Mouse (Mus musculus) Patski (cell line): Measurements from ENCODE around the gene Pagr1a. TPM values are rescaled to one million over a fixed set of nuclear protein-coding genes. Genes with fewer than 3 reads are reported as not detected.

ENCODE experiments used
- ATAC-seq: fragments of 100-300 bp; one replicate; pipeline ENCODE4 v1.8.0; 2021
- CTCF ChIA-PET: fragments of 350-600 bp; sonication (Branson Sonifier 250); formaldehyde crosslinking; loops from one replicate; lab custom pipeline; 2022; ENCODE audit warnings: inconsistent platforms; lab: Charles Lee
- POLR2A ChIA-PET: fragments of 350-600 bp; sonication (Branson Sonifier 250); formaldehyde crosslinking; loops from one replicate; lab custom pipeline; 2022; ENCODE audit warnings: antibody characterized with exemption, inconsistent platforms; lab: Charles Lee
- DNase-seq: peaks from one replicate; pipeline ENCODE4 v3.0.0-alpha.2; 2011; ENCODE audit warnings: low read depth, low spot score
- H3K27me3 ChIP-seq: fragments of 371-371 bp; one replicate; pipeline ENCODE4 v1.5.1; 2021
- CTCF ChIP-seq: fragments of 100-300 bp; IDR thresholded peaks from one replicate; pipeline ENCODE4 v1.5.1; 2021
- in situ Hi-C: fragments of 300-500 bp; cut with MboI; formaldehyde crosslinking; loops from 3 replicates; pipeline ENCODE4 v1.11.1; 2018; ENCODE audit warnings: low pct_unique_long_range_greater_than_20kb, mixed read lengths
- polyA plus RNA-seq: library from polyadenylated mRNA; unstranded; gene quantifications from one replicate; pipeline ENCODE4 v1.2.3, GENCODE M21; 2021

Gene Pagr1a
- polyA plus RNA-seq, 1 experiment from 2014 or later, result 17.5 TPM

DNA sequence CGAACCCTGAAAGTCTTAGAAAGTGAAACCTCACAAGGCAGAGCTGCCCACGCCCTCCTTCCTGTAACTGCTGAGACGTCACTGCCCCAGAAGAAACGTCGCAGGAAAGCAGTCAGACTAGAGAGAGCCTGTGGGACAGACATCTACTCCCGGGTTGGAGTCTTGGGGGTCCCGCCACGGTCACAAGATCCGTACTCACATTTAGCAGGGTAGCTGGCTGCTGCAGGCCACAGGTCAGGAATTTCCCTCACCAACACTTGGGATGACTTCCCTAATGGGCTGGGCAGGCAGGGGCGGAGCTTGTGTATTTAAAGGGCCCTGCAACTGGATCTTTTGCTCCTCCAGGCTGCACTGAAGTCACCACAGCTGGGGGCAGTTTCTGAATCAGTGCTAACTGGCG, 2.8 kb downstream of the Pagr1a start, which contains the start of gene Mvp:
TSS of gene Mvp (minus strand) at position 302 of the 400 bp plus-strand sequence.
- POLR2A ChIA-PET, result interaction anchor here (0.6 to 1.3 kb wide), 3 partner anchors 10 to 93 kb away, joined by 3 to 5 read pairs (median 3); no protein-coding TSS in a partner anchor
- in situ Hi-C loops, result no loop called here
- CTCF ChIA-PET, result interaction anchor here (1.4 to 4.7 kb wide), 2 partner anchors 11 to 97 kb away, joined by 3 to 21 read pairs; no protein-coding TSS in a partner anchor
- ATAC-seq (peak; percentile 34), DNase-seq (no peak)
- H3K27me3 ChIP-seq, result no peaks in the 10 kb centered on the region
- TF ChIP-seq CTCF, result no peak

DNA sequence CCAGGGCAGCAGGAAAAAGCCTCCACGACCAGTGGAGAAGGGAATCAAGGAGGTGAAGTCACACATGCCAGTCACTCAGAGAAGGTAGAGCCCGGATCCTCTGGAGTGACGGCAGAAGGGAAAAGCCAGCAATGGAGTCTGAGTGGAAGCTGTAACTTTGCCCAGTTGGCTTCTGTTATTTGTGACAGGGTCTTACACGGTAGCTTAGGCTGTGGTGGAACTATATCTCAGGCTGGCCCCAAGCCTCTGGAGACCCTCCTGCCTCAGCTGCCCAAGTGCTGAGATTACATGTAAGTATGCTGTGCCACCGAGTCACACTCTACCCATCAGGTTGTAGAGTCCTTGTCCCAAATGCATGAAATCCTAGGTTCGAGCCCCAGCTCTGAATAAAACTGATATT, 3.8 kb downstream of the Pagr1a start:
- POLR2A ChIA-PET, result no interaction called here
- in situ Hi-C loops, result no loop called here
- no peaks in the 10 kb centered on the region for H3K27me3 ChIP-seq
- no peak for ATAC-seq
- CTCF ChIA-PET, result interaction anchor here (4.7 kb wide), 1 partner anchor 12 kb away, joined by 21 read pairs; no protein-coding TSS in a partner anchor
- TF ChIP-seq CTCF, result no peak
- no peak for DNase-seq

DNA sequence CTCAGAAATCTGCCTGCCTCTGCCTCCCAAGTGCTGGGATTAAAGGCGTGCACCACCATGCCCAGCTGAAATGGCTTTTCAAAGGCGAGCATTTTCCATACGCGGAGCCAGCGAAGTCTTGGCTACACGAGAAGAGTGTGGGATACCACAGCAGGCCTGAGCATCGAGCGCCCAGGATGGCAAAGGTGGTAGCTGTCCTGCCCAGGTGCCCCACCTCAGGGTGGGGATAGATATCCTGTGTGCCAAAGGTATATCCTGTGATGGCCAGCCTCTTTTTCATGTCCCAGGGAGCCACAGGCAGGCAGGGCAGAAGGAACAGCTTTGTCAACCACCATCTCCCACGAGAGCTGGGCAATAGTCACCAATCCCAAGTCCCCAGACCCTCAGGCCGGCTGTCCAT, 4.3 kb downstream of the Pagr1a start:
- ChIA-PET POLR2A (no interaction called here), CTCF (interaction anchor here (4.7 kb wide), 1 partner anchor 12 kb away, joined by 21 read pairs; no protein-coding TSS in a partner anchor)
- H3K27me3 ChIP-seq, result no peaks in the 10 kb centered on the region
- in situ Hi-C loops, result no loop called here
- DNase-seq (no peak), ATAC-seq (no peak)
- TF ChIP-seq CTCF, result no peak

DNA sequence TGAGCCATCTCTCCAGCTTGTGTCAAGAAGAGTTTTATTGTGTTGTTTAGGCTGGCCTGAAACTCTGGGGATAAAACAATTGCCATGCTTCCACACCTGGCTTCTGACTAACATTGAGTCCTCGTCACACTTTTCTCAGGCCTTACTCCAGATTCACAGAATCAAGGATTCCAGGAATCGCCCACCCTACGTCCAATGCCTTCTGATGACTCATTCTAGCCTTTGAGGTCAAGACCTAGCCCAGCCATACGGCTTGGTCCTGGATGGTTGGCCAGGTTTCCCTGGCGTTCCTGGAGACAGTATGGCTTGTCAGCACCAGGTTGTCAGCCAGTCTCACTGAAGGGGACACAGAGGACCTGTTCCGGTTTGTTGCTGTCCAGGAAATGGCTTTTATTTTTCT, 4.8 kb downstream of the Pagr1a start:
- ATAC-seq, result no peak
- ChIA-PET CTCF (interaction anchor here (1.6 kb wide), 1 partner anchor 16 kb away, joined by 3 read pairs; no protein-coding TSS in a partner anchor), POLR2A (interaction anchor here (1.0 kb wide), 1 partner anchor 12 kb away, joined by 4 read pairs; no protein-coding TSS in a partner anchor)
- in situ Hi-C loops, result no loop called here
- no peak for TF ChIP-seq CTCF
- DNase-seq, result no peak
- no peaks in the 10 kb centered on the region for H3K27me3 ChIP-seq

DNA sequence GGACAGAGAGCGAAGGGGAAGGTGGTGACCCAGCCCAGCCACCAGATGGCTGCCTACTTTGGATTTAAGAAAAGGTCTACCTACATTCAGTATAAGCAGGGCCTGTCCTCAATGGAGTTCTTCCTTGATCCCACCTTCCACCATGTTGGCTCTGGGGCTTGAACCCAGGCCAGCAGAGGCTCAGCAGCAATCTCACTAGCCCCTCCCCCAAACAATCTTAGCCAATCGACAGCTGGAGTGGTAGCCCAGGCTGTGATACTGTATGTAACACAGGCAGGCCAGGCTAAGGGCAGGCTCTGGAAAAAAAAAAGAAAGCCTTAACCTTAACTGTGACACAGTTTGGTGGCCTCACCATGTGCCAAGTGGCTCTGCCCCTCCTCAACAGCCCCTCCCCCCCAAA, 5.4 kb downstream of the Pagr1a start:
- no peaks in the 10 kb centered on the region for H3K27me3 ChIP-seq
- ChIA-PET POLR2A (interaction anchor here (0.7 to 1.0 kb wide), 2 partner anchors 13 to 23 kb away, joined by 3 to 4 read pairs; no protein-coding TSS in a partner anchor), CTCF (interaction anchor here (1.6 kb wide), 1 partner anchor 16 kb away, joined by 3 read pairs; no protein-coding TSS in a partner anchor)
- in situ Hi-C loops, result no loop called here
- no peak for DNase-seq
- ATAC-seq, result no peak
- no peak for TF ChIP-seq CTCF

DNA sequence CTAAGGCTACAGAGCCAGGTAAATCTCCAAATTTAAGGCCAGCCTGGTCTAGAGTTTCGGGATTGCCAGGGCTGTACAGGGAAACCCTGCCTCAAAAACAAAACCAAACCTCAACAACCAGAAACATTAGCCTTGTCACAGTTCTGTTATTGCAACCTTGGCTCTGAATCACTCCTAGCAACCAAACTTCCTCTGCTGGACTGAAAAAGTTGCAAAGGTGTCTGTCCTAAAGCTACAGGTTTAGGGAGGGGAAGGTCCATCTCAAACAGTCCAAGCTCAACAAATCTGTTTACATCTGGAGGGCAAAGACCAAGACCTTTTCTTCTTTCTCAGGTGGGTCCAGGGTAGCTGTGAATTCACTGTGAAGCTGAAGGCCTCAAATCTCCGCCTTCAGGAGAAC, 6.1 kb downstream of the Pagr1a start:
- in situ Hi-C loops, result no loop called here
- ATAC-seq, result no peak
- CTCF ChIA-PET, result interaction anchor here (1.6 kb wide), 1 partner anchor 15 kb away, joined by 3 read pairs; no protein-coding TSS in a partner anchor
- POLR2A ChIA-PET, result interaction anchor here (0.7 to 1.0 kb wide), 2 partner anchors 14 to 23 kb away, joined by 3 to 4 read pairs; no protein-coding TSS in a partner anchor
- no peak for TF ChIP-seq CTCF
- no peaks in the 10 kb centered on the region for H3K27me3 ChIP-seq
- no peak for DNase-seq

DNA sequence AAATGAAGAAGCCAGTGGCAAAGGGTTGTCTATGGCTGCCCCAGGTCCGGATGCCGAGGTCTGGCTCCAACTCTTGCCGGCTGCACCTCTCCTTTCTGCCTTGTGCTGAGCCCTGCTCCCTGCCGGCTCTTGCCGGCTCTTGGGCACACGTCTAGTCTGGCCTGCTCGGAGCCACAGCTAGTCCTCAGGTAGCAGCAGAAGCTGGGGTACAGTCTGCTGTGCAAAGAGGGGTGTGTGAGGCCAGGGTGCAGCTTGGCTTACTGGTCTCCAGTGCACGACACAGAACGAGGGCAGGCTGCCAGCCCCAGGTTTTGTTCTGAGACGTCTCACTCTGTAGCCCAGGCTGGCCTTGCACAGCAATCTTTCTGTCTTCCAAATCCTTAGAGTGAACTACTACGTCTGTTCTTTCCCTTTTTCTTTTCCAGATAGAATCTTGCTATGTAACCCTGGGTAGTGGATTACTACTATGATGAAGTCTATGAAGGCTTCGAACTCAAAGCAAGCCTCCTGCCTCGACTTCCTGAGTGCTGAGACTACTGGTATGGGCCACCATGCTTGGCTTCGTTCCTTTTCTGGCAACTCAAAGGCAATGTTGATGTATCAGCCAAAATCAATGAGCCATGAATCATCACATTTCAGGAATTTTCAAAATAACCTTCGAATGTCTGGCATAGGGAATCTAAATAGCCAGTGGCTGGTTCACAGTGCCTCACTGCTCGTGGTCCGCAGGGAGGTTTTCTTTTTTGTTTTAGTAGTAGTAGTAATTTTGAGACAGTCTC, 7.7 kb downstream of the Pagr1a start:
- no peak for DNase-seq
- TF ChIP-seq CTCF, result no peak
- H3K27me3 ChIP-seq, result no peaks in the 10 kb centered on the region
- in situ Hi-C loops, result no loop called here
- POLR2A ChIA-PET, result interaction anchor here (1.0 kb wide), 1 partner anchor 8 kb away, joined by 4 read pairs; the partner anchor contains the start of gene Pagr1a
- CTCF ChIA-PET, result no interaction called here
- no peak for ATAC-seq

DNA sequence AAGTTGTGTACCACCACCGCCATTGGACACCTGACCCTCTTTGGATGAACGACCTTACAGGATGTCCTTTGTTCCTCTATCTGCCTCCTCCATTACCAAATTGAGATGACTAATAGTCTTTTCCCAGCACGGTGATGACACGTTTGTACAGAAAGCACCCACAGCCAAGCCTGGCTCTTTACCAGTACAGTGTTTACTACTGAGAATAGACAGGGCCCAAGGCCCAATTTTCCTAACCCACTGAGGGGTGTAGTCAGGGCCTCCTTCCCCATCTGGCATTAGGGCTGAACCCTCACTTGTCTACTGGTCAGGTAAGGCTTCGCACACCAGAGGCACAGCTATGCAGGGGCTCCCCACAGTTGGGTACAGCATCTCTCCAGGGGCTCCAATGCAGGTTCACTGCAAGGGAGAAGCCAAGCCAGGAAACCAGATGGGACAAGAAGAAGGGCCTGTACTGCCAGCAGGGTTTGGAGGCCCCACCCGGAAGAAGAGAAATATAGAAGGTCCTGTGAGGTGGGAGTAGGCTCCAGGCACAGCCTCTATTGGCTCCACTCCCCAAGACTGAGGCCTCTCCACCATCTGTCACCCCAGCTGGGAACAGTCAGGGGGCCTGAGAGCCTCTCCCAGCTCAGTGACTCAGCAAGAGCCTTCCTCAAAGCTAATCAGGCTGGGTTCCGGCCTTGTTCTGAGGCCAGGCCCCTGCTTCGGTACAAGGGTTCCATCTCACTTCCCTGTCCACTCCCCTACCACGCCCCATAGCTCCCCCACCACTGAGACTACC, 8.7 kb downstream of the Pagr1a start:
- no peak for ATAC-seq
- CTCF ChIA-PET, result interaction anchor here (0.6 kb wide), 1 partner anchor 9 kb away, joined by 3 read pairs; the partner anchor contains the start of gene Pagr1a
- POLR2A ChIA-PET, result interaction anchor here (1.0 kb wide), 1 partner anchor 9 kb away, joined by 4 read pairs; the partner anchor contains the start of gene Pagr1a
- no peaks in the 10 kb centered on the region for H3K27me3 ChIP-seq
- no peak for TF ChIP-seq CTCF
- in situ Hi-C loops, result no loop called here
- no peak for DNase-seq

DNA sequence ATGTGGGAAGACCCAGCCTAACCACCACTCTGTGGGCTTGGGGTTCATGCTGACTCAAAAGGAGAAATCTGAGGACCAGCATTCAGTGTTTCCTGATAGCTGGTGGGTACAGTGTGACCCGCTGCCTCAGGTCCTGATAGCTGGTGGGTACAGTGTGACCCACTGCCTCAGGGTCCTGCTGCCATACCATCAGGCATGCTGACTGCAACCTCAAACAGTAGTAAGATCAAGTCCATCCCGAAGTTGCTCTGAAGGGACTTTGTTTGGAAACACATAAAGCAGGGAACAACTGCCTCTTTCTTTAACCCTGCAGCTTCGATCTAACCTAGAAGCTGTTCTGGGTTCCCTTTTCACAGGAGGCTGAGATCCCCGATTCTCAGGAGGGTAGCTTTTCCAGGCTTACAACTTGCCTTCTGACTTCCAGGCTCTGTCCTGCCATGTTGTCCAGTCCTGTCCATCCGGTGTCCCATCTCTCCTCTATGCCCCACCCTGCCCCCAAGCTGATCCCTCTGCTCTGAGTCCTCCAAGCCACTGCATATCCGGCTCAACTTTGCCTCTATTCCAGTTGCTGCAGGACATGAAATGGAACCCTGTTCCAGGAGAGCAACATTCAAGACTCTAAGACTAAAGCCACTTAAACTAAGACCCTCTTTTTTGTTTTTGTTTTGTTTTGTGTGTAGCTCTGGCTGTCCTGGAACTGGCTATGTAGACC, 9.7 kb downstream of the Pagr1a start:
- POLR2A ChIA-PET, result interaction anchor here (0.6 to 0.7 kb wide), 2 partner anchors 8 to 10 kb away, joined by 3 read pairs; partner anchors contain the start of gene Pagr1a
- no peak for TF ChIP-seq CTCF
- CTCF ChIA-PET, result no interaction called here
- H3K27me3 ChIP-seq, result no peaks in the 10 kb centered on the region
- ATAC-seq, result no peak
- no peak for DNase-seq
- in situ Hi-C loops, result no loop called here
